Mouse (Mus musculus): ENCODE measurements around the gene Dnttip1. TPM values are rescaled to one million over a fixed set of nuclear protein-coding genes. Genes with fewer than 3 reads are reported as not detected.

Dnttip1 gene
- polyA plus RNA-seq, 2 experiments from 2014 or later: 6.0 to 6.5 TPM

DNA sequence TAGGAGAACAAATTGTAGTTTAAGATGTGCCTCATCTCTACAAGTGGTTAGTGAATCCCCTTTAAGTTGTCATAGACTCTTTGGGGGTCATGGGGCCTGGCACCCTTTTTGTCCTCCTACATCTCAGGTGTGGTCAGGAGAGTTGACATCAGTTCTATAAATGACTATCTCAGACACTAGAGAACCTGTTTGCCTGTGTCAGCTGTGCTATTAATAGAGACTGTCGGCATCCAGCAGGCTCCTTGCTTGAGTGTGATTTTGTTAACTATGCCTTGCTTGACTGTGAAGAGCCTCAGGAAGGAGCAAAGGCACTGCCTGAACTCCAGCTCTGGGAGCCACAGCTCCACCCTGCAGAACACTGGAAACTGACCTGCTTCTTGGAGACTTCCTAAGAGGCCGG, 9.0 kb downstream of the Dnttip1 start:
- no peak for ATAC-seq

GRCm38 (mm10) chr2:164757841-164758240, 12.1 kb downstream of the Dnttip1 start:
- ATAC-seq: no peak

GRCm38 (mm10) chr2:164758692-164759091, 12.9 kb downstream of the Dnttip1 start:
- no peak for ATAC-seq

DNA sequence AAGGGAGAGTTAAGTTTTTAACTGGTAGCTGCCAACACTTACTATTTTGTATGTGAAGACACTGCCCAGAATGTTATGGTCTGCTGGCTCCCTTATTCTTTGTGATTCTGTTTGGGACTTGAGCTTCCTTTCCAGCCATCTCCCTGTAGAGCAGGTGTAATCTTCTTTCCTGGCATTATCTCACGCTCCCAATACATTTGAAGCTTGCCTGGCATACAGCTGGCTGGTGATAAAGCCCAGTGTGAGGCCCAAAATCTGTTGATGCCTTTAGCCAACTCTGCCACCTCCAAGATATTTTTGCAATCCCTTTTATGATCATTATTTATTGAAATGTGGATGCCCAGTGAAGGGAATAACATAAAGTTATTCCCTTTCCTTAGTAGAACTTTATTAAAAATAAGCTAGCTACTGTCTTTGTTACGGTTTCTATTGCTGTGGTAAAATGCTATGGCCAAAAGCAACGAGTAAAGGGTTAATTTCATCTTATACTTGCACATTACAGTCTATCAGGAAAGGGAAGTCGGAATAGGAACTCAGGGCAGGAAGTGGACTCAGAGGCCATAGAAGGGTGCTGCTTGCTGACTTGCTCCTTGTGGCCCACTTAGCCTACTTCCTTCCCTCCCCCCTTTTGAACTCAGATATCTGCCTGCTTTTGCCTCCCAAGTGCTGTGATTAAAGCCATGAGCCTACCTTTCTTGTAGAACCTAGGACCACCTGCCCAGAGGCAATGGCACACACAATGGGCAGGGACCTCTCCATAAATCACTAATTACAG, 14.5 kb downstream of the Dnttip1 start:
- ATAC-seq: no peak

DNA sequence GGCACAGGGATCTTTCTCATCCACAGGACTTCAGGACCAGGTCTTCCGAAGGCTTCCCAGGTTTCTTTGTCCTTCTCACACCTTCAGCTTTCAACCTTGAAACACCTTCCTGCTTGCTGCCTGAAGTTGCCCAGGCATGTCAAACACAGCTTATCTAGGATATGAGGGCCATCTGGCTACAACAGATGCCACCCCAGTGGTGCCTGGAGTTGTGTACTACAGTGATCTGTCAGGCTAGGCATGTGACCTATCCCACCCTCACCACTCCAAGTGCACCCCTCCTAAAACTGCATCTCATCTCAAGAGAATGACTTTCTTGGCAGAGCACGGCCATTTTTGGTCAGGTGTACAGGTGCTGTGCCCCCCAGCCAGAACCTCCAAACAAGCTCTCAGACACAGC, 15.7 kb downstream of the Dnttip1 start:
- ATAC-seq: no peak

DNA sequence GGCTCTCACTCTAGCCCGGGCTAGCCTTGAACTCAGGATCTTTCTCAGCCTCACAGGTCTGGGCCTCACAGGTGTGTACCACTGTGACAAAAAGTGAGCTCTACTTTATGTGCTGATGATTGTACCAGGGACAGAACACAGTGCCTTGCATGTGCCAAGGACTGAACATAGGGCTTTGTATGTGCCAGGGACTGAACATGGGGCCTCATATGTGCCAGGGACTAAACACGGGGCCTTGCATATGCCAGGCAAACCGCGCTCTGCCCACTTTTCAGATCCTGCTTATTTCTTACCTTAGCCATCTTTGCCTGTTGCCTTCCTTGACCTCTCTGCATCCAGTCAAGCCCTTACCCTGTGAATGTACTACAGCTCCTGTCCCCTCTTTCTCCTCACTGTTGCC, 16.2 kb downstream of the Dnttip1 start:
- no peak for ATAC-seq

- no peak for ATAC-seq
Observed at GRCm38 (mm10) chr2:164762593-164762992, 16.8 kb downstream of the Dnttip1 start.

DNA sequence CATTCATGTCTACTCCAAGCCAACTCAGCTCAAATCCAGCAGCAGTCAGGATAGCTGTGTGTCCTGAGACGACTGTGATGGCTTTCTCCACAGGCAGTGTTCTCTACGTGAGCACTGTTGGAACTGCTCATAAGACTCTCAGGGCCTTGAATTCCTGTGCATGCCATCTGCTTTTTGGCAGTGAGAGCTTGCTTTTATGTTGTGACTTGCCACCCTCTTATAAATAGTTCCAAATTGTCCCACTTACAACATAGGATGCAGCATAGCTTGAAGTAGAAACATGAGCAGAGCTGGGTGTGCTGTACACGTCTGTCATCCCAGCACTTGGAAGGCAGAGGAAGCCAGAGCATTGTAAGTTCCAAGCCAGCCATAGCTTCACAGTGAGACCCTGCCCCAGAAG, 20.1 kb downstream of the Dnttip1 start:
- no peak for ATAC-seq

DNA sequence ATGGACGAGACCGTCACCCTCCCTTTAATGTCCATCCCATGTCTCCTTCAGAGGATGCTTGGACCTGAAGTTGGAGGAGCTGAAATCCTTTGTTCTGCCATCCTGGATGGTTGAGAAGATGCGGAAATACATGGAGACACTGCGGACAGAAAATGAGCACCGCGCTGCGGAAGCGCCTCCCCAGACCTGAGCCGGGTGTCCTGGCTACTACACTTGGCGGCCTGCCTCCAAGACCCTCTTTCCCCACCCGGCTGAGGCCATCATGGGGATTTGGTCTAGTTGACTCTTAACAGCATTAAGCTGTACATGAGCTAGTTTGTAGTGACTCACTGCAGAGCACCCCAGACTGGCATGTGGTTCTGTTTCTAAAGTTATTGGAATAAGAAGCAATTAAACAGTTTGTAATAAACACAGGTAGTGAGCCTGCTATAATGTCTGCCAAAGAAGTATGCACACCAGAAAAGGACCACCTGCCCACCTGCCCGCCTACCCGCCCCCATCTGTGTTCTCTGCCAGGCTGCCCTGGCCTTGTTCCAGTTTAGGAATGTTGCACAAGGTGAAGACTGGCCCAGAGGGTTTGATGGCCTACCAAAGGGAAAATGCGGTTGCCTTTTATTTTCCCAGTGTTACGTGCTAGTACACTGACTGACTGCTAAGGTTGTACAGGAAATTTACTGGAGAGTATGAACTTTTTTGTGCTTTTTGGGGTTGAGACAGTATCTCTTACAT, 22.2 kb downstream of the Dnttip1 start:
- ATAC-seq: no peak

- peak; percentile 100 for ATAC-seq
Observed at GRCm38 (mm10) chr2:164769258-164770037, 23.7 kb downstream of the Dnttip1 start, which contains the start of gene Ube2c. Ube2c (plus strand) TSS chr2:164769898.

DNA sequence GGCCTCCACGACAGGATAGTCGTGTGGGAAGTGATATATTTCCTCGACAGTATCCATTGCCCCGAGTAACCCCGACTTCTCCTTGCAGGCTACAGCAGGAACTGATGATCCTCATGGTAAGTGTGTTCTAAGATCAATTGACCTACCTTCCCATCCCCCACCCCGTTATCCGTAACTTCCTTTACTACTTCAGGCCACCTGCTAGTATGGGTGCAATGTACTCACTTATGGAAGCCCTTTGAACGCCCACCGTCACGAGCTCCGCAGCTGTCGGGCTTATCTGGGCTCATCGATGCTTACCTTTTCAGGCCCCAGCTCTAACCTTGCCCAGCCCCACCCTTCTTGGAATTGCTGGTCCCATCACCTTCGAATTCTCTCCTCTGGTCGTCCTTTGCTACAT, 24.5 kb downstream of the Dnttip1 start:
- no peak for ATAC-seq

- no peak for ATAC-seq
Observed at GRCm38 (mm10) chr2:164771123-164771522, 25.3 kb downstream of the Dnttip1 start.

GRCm38 (mm10) chr2:164773229-164773988, 27.6 kb downstream of the Dnttip1 start:
- no peak for ATAC-seq

- no peak for ATAC-seq
Observed at GRCm38 (mm10) chr2:164773989-164774364, 28.2 kb downstream of the Dnttip1 start.

DNA sequence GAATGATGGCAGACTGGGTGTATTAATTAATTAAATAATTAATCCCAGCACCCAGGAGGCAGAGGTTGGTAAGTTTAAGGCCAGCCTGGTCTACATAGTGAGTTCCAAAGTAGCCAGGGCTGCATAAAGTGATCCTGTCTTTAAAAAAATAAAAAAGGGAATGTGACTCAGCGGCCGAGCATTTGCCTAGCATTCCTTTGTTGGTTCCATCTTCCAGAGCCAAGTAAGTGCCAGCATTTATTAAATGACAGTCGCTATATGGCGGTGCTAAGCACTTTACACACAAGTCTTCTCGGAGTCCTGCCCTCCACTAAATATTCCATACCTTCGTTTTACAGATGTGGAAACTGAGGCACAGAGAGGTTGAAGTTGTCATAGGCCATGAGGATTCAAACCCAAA, 30.3 kb downstream of the Dnttip1 start:
- no peak for ATAC-seq

DNA sequence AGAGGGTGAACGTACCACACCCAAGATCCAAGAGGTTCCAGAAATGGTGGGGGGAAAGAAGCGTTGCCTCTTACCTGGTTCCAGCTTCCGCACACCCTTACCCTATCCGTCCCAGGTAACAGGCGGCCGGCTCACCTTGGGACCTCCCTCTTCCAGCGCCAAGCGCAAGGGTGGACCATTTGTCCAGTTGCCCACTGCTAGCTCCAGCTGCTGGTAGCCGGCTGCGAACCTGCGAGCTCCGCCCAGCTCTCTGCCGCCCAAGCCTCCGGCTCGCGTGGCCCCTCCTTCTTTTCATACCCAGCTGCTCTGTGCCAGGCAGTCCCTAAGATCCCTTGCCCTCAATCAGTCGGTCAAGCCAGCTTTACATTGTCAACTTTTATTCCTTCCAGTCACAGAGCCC, 31.0 kb downstream of the Dnttip1 start:
- ATAC-seq: no peak

GRCm38 (mm10) chr2:164777246-164778014, 31.6 kb downstream of the Dnttip1 start:
- no peak for ATAC-seq

DNA sequence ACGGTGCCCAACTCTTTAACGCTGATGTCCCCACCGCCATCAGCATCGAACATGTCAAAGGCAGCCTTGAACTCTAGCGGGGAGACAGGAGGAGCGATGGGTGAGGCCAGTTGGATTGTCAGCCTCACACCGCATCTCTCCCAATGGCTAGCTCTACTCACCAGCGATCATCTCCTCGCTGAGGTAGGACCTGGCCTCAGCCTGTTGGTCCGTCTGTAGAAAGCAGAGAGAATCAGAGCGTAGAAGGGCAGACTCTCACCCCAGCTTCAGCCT, 32.2 kb downstream of the Dnttip1 start:
- ATAC-seq: no peak

DNA sequence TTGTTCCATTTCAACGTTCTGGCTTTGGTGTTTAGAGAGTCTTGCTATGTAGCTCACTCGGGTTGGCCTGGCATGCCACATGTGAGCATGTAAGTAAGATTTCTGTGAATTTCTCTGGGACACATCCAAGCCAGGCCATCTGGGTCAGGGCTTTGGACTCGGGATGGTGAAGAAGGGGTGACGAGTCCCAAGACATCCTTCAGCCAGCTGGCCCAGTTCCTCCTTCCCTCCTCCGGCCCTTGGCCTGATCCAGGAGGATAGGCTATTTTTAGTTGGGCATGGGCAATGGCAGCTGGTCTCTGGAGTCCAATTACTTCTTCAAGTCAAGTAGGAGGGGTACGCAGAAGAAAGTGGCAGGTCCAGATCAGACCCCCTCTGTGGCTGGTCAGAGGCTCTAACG, 33.0 kb downstream of the Dnttip1 start:
- ATAC-seq: no peak

DNA sequence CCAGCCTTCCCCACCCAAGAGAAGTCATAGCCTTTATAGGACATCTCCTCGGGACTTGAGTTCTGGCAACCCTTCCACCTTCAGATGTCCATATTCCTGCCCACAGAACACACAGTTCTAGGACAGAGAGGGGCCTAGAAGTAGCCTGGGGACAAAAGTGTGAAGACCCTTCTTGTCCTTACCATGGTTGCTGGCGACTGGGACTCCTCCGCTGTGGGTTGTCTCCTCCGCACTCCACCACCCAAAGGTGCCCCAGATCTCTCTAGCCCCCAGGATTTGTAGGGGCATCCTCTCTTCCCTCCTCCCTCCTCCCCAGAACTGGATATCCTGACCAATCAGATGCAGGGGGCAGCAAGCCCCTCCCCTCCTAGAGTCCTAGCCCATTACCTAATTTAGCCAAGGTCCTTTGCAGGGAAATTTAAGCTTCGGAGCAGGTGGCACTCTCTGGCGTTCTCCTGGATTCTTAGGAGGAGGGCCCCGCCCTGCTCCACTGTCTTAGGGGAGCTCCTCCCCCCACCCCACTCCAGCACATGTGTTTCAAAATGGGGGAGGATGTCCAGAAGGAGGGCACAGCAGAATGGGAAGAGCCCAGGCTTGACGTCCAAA, 33.8 kb downstream of the Dnttip1 start, which contains the start of gene Tnnc2:
Gene Tnnc2 (minus strand): TSS at position 487 of the 606 bp plus-strand sequence.
- ATAC-seq: no peak

DNA sequence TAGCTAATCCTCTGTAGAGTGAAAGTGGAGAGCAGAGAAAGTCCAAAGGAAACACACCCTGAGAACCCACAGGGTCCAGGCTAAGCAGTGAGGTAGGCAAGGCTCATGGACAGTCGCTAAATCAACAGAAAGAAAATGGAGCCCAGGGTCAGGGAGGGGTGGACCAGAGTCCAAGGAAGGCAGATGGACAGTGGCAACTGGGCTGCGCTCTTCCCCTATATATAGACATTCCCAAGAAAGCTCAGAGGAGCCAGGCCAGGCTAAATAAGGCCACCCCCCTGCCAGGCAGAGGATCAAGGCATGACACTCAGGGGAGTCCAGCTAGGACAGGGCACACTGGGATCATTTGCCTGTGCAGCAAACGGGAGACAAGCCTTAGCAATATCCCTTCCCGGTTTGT, 36.1 kb downstream of the Dnttip1 start:
- no peak for ATAC-seq

Measured in activated CD4-positive, CD25-positive, alpha-beta regulatory T cell, adult 4 months (primary cell).